Mouse (Mus musculus): ENCODE data around the gene Slc25a5. TPM values are rescaled to one million over a fixed set of nuclear protein-coding genes. Genes with fewer than 3 reads are reported as not detected.
A peak's percentile ranks its signal among the peaks of the same experiment; 100 is the strongest.

Slc25a5 gene
- total and polyA plus RNA-seq, 3 experiments, result 591 to 1,177 (median 881) TPM

DNA sequence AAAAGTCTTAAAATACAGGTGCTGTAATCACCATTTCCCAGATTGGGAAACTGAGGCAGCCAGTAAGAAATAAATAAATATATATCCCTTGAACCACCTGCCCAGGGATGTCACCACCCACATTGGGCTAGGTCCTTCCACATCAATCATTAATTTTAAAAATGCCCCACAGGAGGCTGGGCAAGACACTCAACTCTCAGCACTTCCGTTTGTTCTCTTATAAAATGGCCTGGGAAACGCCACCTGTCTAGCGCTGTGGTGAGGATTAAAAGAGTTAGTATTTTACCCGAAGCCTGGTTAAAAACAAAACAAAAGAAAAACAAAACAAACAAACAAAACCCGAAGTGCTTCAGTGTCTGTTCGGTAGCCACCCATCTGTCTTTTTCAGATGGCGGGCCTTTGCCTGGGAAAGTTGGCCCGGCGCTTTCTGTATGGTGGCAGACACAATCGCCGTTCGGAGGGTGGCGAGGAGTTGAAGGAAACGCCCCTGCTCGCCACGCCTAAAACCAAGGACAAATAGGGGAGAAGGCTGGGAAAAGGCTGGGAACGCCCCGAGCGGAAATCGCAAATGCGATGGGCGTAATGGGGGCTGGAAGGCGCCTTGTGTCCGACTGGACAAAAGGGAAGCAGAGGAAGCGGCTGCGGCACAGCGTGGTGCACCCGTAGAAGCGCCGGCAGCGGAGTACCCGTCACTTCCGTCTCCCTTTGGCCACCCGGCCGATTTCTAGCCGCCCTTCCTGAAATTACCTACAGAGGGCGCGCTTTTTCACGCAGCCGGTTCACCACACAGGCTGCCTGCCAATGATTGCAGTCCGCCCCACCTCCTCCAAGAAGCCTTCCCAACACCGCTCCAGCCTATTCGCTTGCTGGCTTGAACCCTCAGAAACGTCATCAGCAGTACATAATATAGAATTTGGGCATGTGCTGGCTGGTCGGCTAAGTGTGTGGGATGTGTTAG is 12.2 kb downstream of the Slc25a5 start:
- peak; percentile 91 for DNase-seq (ENCODE audit: extremely low read depth)
- Histone ChIP-seq H3K36me3 (replicated peaks in 1 of 2; ENCODE audit: control insufficient read depth in 1 of 2, insufficient read depth in 1 of 2, low read length in 1 of 2) (no peaks in the 10 kb centered on the region), H3K9me3 (replicated peaks; ENCODE audit: low read length) (no peaks in the 10 kb centered on the region), H3K4me3 (replicated peaks in 1 of 3; ENCODE audit: low read depth in 2 of 3, low read length in 2 of 3, poor library complexity in 1 of 3) (peak overlapping the region; percentile 25 to 46 (median 46)), H3K27me3 (replicated peaks) (no peaks in the 10 kb centered on the region), H3K79me2 (replicated peaks; ENCODE audit: control insufficient read depth, extremely low read depth, insufficient read depth, poor library complexity, severe bottlenecking) (no peaks in the 10 kb centered on the region), H3K27ac (ENCODE audit: insufficient read depth, low read depth) (no peak overlapping the region), H3K4me1 (ENCODE audit: control insufficient read depth in 1 of 2, insufficient read depth in 2 of 2) (peaks cover 0 to 12% of the 10 kb centered on the region in 2 experiments; a peak in 1 of 4 replicates), H3K9ac (ENCODE audit: insufficient read depth, low read depth) (peak overlapping the region; percentile 49), H3K4me2 (ENCODE audit: insufficient read depth, low read depth, poor library complexity, severe bottlenecking) (peak overlapping the region; percentile 44; the same call in 1 of the 2 replicates)
- in situ Hi-C loops (cut with MboI; ENCODE audit: low pct_ligation_motif_present, low pct_unique_long_range_greater_than_20kb, low sequenced_read_pairs), result no loop called here
- dilution Hi-C loops (cut with MboI; ENCODE audit: extremely low pct_ligation_motif_present, extremely low pct_unique_long_range_greater_than_20kb, low sequenced_read_pairs), result no loop called here
- peak in 1 of 2 experiments; percentile 68; a peak in 2 of 4 replicates for TF ChIP-seq CTCF (conservative IDR thresholded peaks at IDR 0.05 in 1 of 2, IDR thresholded peaks at IDR 0.05 in 1 of 2; ENCODE audit: low read depth in 2 of 2, low read length in 2 of 2)
- TF ChIP-seq ZKSCAN1 (IDR thresholded peaks at IDR 0.05; ENCODE audit: borderline replicate concordance, low read depth, low read length), result no peak
- peak; percentile 71 for TF ChIP-seq HCFC1 (IDR thresholded peaks at IDR 0.05; ENCODE audit: low read depth, low read length)
- no peak for TF ChIP-seq JUN (IDR thresholded peaks at IDR 0.05; ENCODE audit: insufficient read depth, low read depth, low read length)
- TF ChIP-seq POLR2A (IDR thresholded peaks at IDR 0.05; ENCODE audit: low read depth, low read length), result peak; percentile 70
- no peak for TF ChIP-seq POLR2AphosphoS2 (IDR thresholded peaks at IDR 0.05; ENCODE audit: low read depth, low read length)
- no peak for TF ChIP-seq JUND (conservative IDR thresholded peaks at IDR 0.05; ENCODE audit: low read depth, low read length)
- TF ChIP-seq EP300 (IDR thresholded peaks at IDR 0.05; ENCODE audit: low read length), result no peak
- TF ChIP-seq GABPA (IDR thresholded peaks at IDR 0.05; ENCODE audit: insufficient replicate concordance, low read depth, low read length), result no peak
- peak; percentile 23; the same call in 1 of the 2 replicates for TF ChIP-seq TCF12 (IDR thresholded peaks at IDR 0.05; ENCODE audit: low read depth, low read length)
- no peak for TF ChIP-seq RCOR1 (conservative IDR thresholded peaks at IDR 0.05; ENCODE audit: low read depth, low read length)
- TF ChIP-seq MEF2A (IDR thresholded peaks at IDR 0.05; ENCODE audit: borderline replicate concordance, low read depth, low read length), result no peak
- TF ChIP-seq MAFK (IDR thresholded peaks at IDR 0.05; ENCODE audit: insufficient replicate concordance, low read length), result no peak
- peak; percentile 80 for TF ChIP-seq ELF1 (IDR thresholded peaks at IDR 0.05; ENCODE audit: low read depth, low read length)
- peak; percentile 52 for TF ChIP-seq MAX (IDR thresholded peaks at IDR 0.05; ENCODE audit: low read length)
- TF ChIP-seq MYC (IDR thresholded peaks at IDR 0.05; ENCODE audit: low read depth, low read length), result peak; percentile 41
- TF ChIP-seq PAX5 (IDR thresholded peaks at IDR 0.05; ENCODE audit: low read length), result no peak
- no peak; the same call in 1 of the 2 replicates for TF ChIP-seq ZMIZ1 (IDR thresholded peaks at IDR 0.05; ENCODE audit: low read depth, low read length)
- TF ChIP-seq CHD1 (IDR thresholded peaks at IDR 0.05; ENCODE audit: low read depth, low read length), result no peak
- TF ChIP-seq CHD2 (IDR thresholded peaks at IDR 0.05; ENCODE audit: low read length), result peak; percentile 19; the same call in 1 of the 2 replicates
- peak; percentile 62; the same call in 1 of the 2 replicates for TF ChIP-seq SIN3A (IDR thresholded peaks at IDR 0.05; ENCODE audit: low read length)
- TF ChIP-seq USF1 (IDR thresholded peaks at IDR 0.05; ENCODE audit: low read depth, low read length), result no peak
- no peak for TF ChIP-seq NRF1 (IDR thresholded peaks at IDR 0.05; ENCODE audit: low read depth, low read length)
- TF ChIP-seq ETS1 (conservative IDR thresholded peaks at IDR 0.05; ENCODE audit: low read depth, low read length), result peak; percentile 28; the same call in 1 of the 2 replicates
- no peak for TF ChIP-seq USF2 (conservative IDR thresholded peaks at IDR 0.05; ENCODE audit: low read depth, low read length)
- TF ChIP-seq SMC3 (IDR thresholded peaks at IDR 0.05; ENCODE audit: low read depth, low read length), result peak; percentile 25; the same call in 1 of the 2 replicates
- no peak for TF ChIP-seq ZNF384 (IDR thresholded peaks at IDR 0.05; ENCODE audit: low read depth, low read length)
- TF ChIP-seq ZC3H11A (IDR thresholded peaks at IDR 0.05; ENCODE audit: low read depth, low read length), result no peak
- TF ChIP-seq IRF4 (IDR thresholded peaks at IDR 0.05; ENCODE audit: low read depth, low read length), result no peak
- no peak for TF ChIP-seq UBTF (IDR thresholded peaks at IDR 0.05; ENCODE audit: low read depth, low read length)
- TF ChIP-seq NELFE (IDR thresholded peaks at IDR 0.05; ENCODE audit: low read depth, low read length), result peak; percentile 66; the same call in 1 of the 2 replicates
- no peak for TF ChIP-seq BHLHE40 (IDR thresholded peaks at IDR 0.05; ENCODE audit: low read depth, low read length)
- TF ChIP-seq KAT2A (IDR thresholded peaks at IDR 0.05; ENCODE audit: insufficient replicate concordance, low read length), result peak; percentile 43; the same call in 1 of the 2 replicates
- no peak for TF ChIP-seq E2F4 (IDR thresholded peaks at IDR 0.05; ENCODE audit: insufficient replicate concordance, low read depth, low read length)
- no peak for TF ChIP-seq MAZ (IDR thresholded peaks at IDR 0.05; ENCODE audit: low read depth, low read length)
- peak; percentile 15 for TF ChIP-seq RAD21 (IDR thresholded peaks at IDR 0.05; ENCODE audit: low read depth, low read length)
- TF ChIP-seq TBP (conservative IDR thresholded peaks at IDR 0.05; ENCODE audit: low read depth, low read length), result 0 out of 2 replicates have a peak, but pooled peaks have one; percentile 38

Measured in CH12.LX (cell line).